Mouse (Mus musculus) retina, postnatal 1 day (tissue): ENCODE measurements around the gene Ypel3.

Source experiments
- DNase-seq: peaks from one replicate; pipeline ENCODE4 v3.0.0-alpha.2; 2012

Ypel3 gene

GRCm38 (mm10) chr7:126794271-126794605 lies 17.5 kb downstream of the Ypel3 start:
- no peak for DNase-seq

- DNase-seq: no peak
Observed at GRCm38 (mm10) chr7:126795387-126796317, 18.9 kb downstream of the Ypel3 start.

- DNase-seq: peak; percentile 56
Observed at GRCm38 (mm10) chr7:126796350-126796932, 19.7 kb downstream of the Ypel3 start.

GRCm38 (mm10) chr7:126797411-126798126 lies 20.8 kb downstream of the Ypel3 start, which contains the start of gene Fam57b:
Gene Fam57b, plus strand, starts transcription at chr7:126797668.
- peak; percentile 63 for DNase-seq

- no peak for DNase-seq
Observed at GRCm38 (mm10) chr7:126798127-126799049, 21.6 kb downstream of the Ypel3 start.

- peak; percentile 98 for DNase-seq
Observed at GRCm38 (mm10) chr7:126799050-126799467, 22.3 kb downstream of the Ypel3 start.

- DNase-seq: no peak
Observed at GRCm38 (mm10) chr7:126799468-126800268, 22.9 kb downstream of the Ypel3 start.

- DNase-seq: no peak
Observed at GRCm38 (mm10) chr7:126800269-126801056, 23.7 kb downstream of the Ypel3 start.

GRCm38 (mm10) chr7:126801057-126801422 lies 24.3 kb downstream of the Ypel3 start:
- no peak for DNase-seq

GRCm38 (mm10) chr7:126802134-126802889 lies 25.6 kb downstream of the Ypel3 start:
- DNase-seq: no peak

GRCm38 (mm10) chr7:126803181-126803580 lies 26.4 kb downstream of the Ypel3 start:
- DNase-seq: no peak

- no peak for DNase-seq
Observed at GRCm38 (mm10) chr7:126803751-126804150, 27.0 kb downstream of the Ypel3 start.

GRCm38 (mm10) chr7:126806956-126807355 lies 30.2 kb downstream of the Ypel3 start:
- no peak for DNase-seq

- DNase-seq: no peak
Observed at GRCm38 (mm10) chr7:126807405-126807804, 30.6 kb downstream of the Ypel3 start.

- peak; percentile 96 for DNase-seq
Observed at GRCm38 (mm10) chr7:126808703-126809455, 32.1 kb downstream of the Ypel3 start.

GRCm38 (mm10) chr7:126809723-126810369 lies 33.1 kb downstream of the Ypel3 start:
- DNase-seq: no peak

- no peak for DNase-seq
Observed at GRCm38 (mm10) chr7:126815726-126816222, 39.0 kb downstream of the Ypel3 start.

- DNase-seq: no peak
Observed at GRCm38 (mm10) chr7:126816494-126816893, 39.7 kb downstream of the Ypel3 start.
